Mouse (Mus musculus) large intestine, adult 2 months (tissue): Measurements from ENCODE around the gene Ccdc160. TPM values are rescaled to one million over a fixed set of nuclear protein-coding genes. Genes with fewer than 3 reads are reported as not detected.

Source experiments
- DNase-seq: peaks from one replicate; pipeline ENCODE4 v3.0.0-alpha.2; 2012; ENCODE audit warnings: low read depth, low spot score
- WGBS: fragments of 180-500 bp; shearing (Covaris S2); methylation state at CpG from one replicate; pipeline ENCODE4 v1.1.7; 2018; 5-methylcytosine and 5-hydroxymethylcytosine counted together
- polyA plus RNA-seq: library from polyadenylated mRNA; depleted of rRNA; stranded (reverse); fragments of >200 nt; gene quantifications from 2 replicates; pipeline ENCODE4 v1.2.3, GENCODE M21; 2012; rRNA removed

The Ccdc160 gene
- polyA plus RNA-seq, 1 experiment = not detected

GRCm38 (mm10) chrX:52799566-52799965 is 8.6 kb downstream of the Ccdc160 start:
- DNase-seq = no peak
- 55% methylated on average over 6 of the region's 6 CpGs for WGBS

GRCm38 (mm10) chrX:52819338-52819737 is 28.3 kb downstream of the Ccdc160 start:
- 15% methylated on average over 3 of the region's 3 CpGs for WGBS
- peak; percentile 6 for DNase-seq

Other genes starting within 250 kb of the Ccdc160 start
- gene Gpc3, start 177.2 kb upstream of the Ccdc160 start, polyA plus RNA-seq = 3.0 and 7.4 TPM in 2 replicates
- gene Phf6, start 121.1 kb downstream of the Ccdc160 start, polyA plus RNA-seq = 1.9 and 2.1 TPM in 2 replicates
- 18.2 and 20.2 TPM in 2 replicates for gene Hprt, start 196.9 kb downstream of the Ccdc160 start, polyA plus RNA-seq